Mouse (Mus musculus): Measurements from ENCODE around the gene Rcc1l.

DNA sequence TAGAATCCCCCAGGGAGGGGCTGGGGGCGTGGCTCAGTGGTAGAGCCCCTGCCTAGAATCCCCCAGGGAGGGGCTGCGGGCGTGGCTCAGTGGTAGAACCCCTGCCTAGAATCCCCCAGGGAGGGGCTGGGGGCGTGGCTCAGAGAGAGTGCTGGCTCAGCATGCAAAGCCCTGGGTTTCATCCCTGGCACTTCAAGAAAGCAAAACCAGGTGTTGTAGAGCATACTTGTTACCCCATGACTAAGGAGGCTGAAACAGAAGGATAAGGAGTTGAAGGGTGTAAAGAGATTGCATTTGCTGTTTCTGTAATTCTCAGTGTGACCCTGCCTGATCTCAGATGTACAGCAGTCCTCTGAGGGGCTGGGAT, 54.7 kb downstream of the Rcc1l start:
- TF ChIP-seq CTCF (IDR thresholded peaks at IDR 0.05; ENCODE audit: low read depth, low read length) (no peak), POLR2A (IDR thresholded peaks at IDR 0.05; ENCODE audit: insufficient read depth, low read length) (no peak), EP300 (IDR thresholded peaks at IDR 0.05; ENCODE audit: insufficient read depth, low read depth, low read length) (no peak)

All from ES-Bruce4 (cell line).